Mouse (Mus musculus): ENCODE results near the gene Arhgef16. TPM values are rescaled to one million over a fixed set of nuclear protein-coding genes. Genes with fewer than 3 reads are reported as not detected.

Gene Arhgef16
- 1.4 and 1.9 TPM in 2 replicates for polyA plus RNA-seq (2015; fragmentation: Nextera tagmentation; extraction: Ambion mirVana)

GRCm38 (mm10) chr4:154301466-154301881 lies at the start of gene Arhgef16:
TSS of gene Arhgef16 (minus strand) at chr4:154301676.

GRCm38 (mm10) chr4:154335761-154336160 lies 34.3 kb upstream of the Arhgef16 start, which contains the start of gene B230104I21Rik:
TSS of gene B230104I21Rik (plus strand) at chr4:154336127.

Other genes starting within 250 kb of the Arhgef16 start
- gene Trp73, start 161.5 kb downstream of the Arhgef16 start, polyA plus RNA-seq (2015; fragmentation: Nextera tagmentation; extraction: Ambion mirVana), result 0.14 and 0.18 TPM in 2 replicates
- 27.7 and 31.4 TPM in 2 replicates for gene Wrap73, start 159.3 kb downstream of the Arhgef16 start, polyA plus RNA-seq (2015; fragmentation: Nextera tagmentation; extraction: Ambion mirVana)
- gene Tprgl, start 141.0 kb downstream of the Arhgef16 start, polyA plus RNA-seq (2015; fragmentation: Nextera tagmentation; extraction: Ambion mirVana), result 241 and 247 TPM in 2 replicates
- gene Megf6, start 130.9 kb downstream of the Arhgef16 start, polyA plus RNA-seq (2015; fragmentation: Nextera tagmentation; extraction: Ambion mirVana), result 7.1 and 7.2 TPM in 2 replicates
- 0.18 and 0.28 TPM in 2 replicates for gene B230104I21Rik, start 34.5 kb upstream of the Arhgef16 start, polyA plus RNA-seq (2015; fragmentation: Nextera tagmentation; extraction: Ambion mirVana)